Mouse (Mus musculus): Measurements from ENCODE around the gene Plet1. TPM values are rescaled to one million over a fixed set of nuclear protein-coding genes. Genes with fewer than 3 reads are reported as not detected.

Gene Plet1
- polyA plus RNA-seq, 1 experiment from 2014 or later: 0.16 TPM

- peaks cover 17% of the 10 kb centered on the region for H3K27me3 ChIP-seq
- ATAC-seq (ENCODE audit: insufficient number of reproducible peaks, insufficient read depth, low FRiP score, low TSS enrichment, low read depth): no peak
- no peak overlapping the region for H3K4me3 ChIP-seq (replicated peaks)
- H3K27ac ChIP-seq: no peak overlapping the region
- no peak overlapping the region for H3K9ac ChIP-seq (replicated peaks)
- H3K9me3 ChIP-seq: no peaks in the 10 kb centered on the region
- H3K4me1 ChIP-seq (replicated peaks): peaks cover 12% of the 10 kb centered on the region; the same call in 1 of the 2 replicates
- 84% methylated on average over 7 of the region's 7 CpGs for WGBS
- no peaks in the 10 kb centered on the region for H3K36me3 ChIP-seq
- H3K4me2 ChIP-seq: no peak overlapping the region
Measured at GRCm38 (mm10) chr9:50475318-50475717, 19.0 kb upstream of the Plet1 start.

GRCm38 (mm10) chr9:50475745-50476144 is 18.6 kb upstream of the Plet1 start:
- H3K9me3 ChIP-seq: no peaks in the 10 kb centered on the region
- peaks cover 12% of the 10 kb centered on the region; the same call in 1 of the 2 replicates for H3K4me1 ChIP-seq (replicated peaks)
- H3K9ac ChIP-seq (replicated peaks): no peak overlapping the region
- H3K27ac ChIP-seq: no peak overlapping the region
- 77% methylated on average over 8 of the region's 8 CpGs for WGBS
- H3K4me2 ChIP-seq: no peak overlapping the region
- ATAC-seq (ENCODE audit: insufficient number of reproducible peaks, insufficient read depth, low FRiP score, low TSS enrichment, low read depth): no peak
- no peaks in the 10 kb centered on the region for H3K36me3 ChIP-seq
- H3K4me3 ChIP-seq (replicated peaks): no peak overlapping the region
- peaks cover 19% of the 10 kb centered on the region for H3K27me3 ChIP-seq

GRCm38 (mm10) chr9:50476651-50477050 is 17.7 kb upstream of the Plet1 start:
- Histone ChIP-seq H3K27ac (no peak overlapping the region), H3K36me3 (no peaks in the 10 kb centered on the region), H3K4me2 (no peak overlapping the region), H3K4me3 (replicated peaks) (no peak overlapping the region), H3K9me3 (no peaks in the 10 kb centered on the region), H3K9ac (replicated peaks) (no peak overlapping the region), H3K27me3 (peaks cover 19% of the 10 kb centered on the region), H3K4me1 (replicated peaks) (0 out of 2 replicates have a peak, but pooled peaks cover 5% of the 10 kb centered on the region)
- ATAC-seq (ENCODE audit: insufficient number of reproducible peaks, insufficient read depth, low FRiP score, low TSS enrichment, low read depth): no peak
- WGBS: 70% methylated on average over 7 of the region's 7 CpGs

GRCm38 (mm10) chr9:50477270-50477669 is 17.1 kb upstream of the Plet1 start:
- no peak overlapping the region for H3K4me3 ChIP-seq (replicated peaks)

GRCm38 (mm10) chr9:50478826-50479225 is 15.5 kb upstream of the Plet1 start:
- 0 out of 2 replicates have a peak, but pooled peaks cover 5% of the 10 kb centered on the region for H3K4me1 ChIP-seq (replicated peaks)
- no peak overlapping the region for H3K27ac ChIP-seq
- WGBS: 20% methylated on average over 5 of the region's 5 CpGs

More at GRCm38 (mm10) chr9:50477270-50477669, 17.1 kb upstream of the Plet1 start:
- Histone ChIP-seq H3K27me3 (peaks cover 19% of the 10 kb centered on the region), H3K4me2 (no peak overlapping the region), H3K27ac (no peak overlapping the region), H3K9me3 (no peaks in the 10 kb centered on the region), H3K9ac (replicated peaks) (no peak overlapping the region), H3K4me1 (replicated peaks) (0 out of 2 replicates have a peak, but pooled peaks cover 5% of the 10 kb centered on the region), H3K36me3 (no peaks in the 10 kb centered on the region)
- ATAC-seq (ENCODE audit: insufficient number of reproducible peaks, insufficient read depth, low FRiP score, low TSS enrichment, low read depth): no peak
- WGBS: 81% methylated on average over 9 of the region's 9 CpGs

GRCm38 (mm10) chr9:50479476-50479875 is 14.8 kb upstream of the Plet1 start:
- no peak overlapping the region for H3K9ac ChIP-seq (replicated peaks)
- 30% methylated on average over 8 of the region's 8 CpGs for WGBS
- H3K4me3 ChIP-seq (replicated peaks): no peak overlapping the region
- 0 out of 2 replicates have a peak, but pooled peaks cover 5% of the 10 kb centered on the region for H3K4me1 ChIP-seq (replicated peaks)
- peaks cover 19% of the 10 kb centered on the region for H3K27me3 ChIP-seq
- no peak overlapping the region for H3K4me2 ChIP-seq
- H3K27ac ChIP-seq: no peak overlapping the region
- no peaks in the 10 kb centered on the region for H3K9me3 ChIP-seq
- ATAC-seq (ENCODE audit: insufficient number of reproducible peaks, insufficient read depth, low FRiP score, low TSS enrichment, low read depth): no peak
- H3K36me3 ChIP-seq: no peaks in the 10 kb centered on the region

More at GRCm38 (mm10) chr9:50478826-50479225, 15.5 kb upstream of the Plet1 start:
- no peak overlapping the region for H3K4me2 ChIP-seq
- H3K9ac ChIP-seq (replicated peaks): no peak overlapping the region
- no peaks in the 10 kb centered on the region for H3K9me3 ChIP-seq
- peaks cover 19% of the 10 kb centered on the region for H3K27me3 ChIP-seq
- H3K36me3 ChIP-seq: no peaks in the 10 kb centered on the region
- H3K4me3 ChIP-seq (replicated peaks): no peak overlapping the region
- no peak for ATAC-seq (ENCODE audit: insufficient number of reproducible peaks, insufficient read depth, low FRiP score, low TSS enrichment, low read depth)

- no peak overlapping the region for H3K27ac ChIP-seq
- no peak for ATAC-seq (ENCODE audit: insufficient number of reproducible peaks, insufficient read depth, low FRiP score, low TSS enrichment, low read depth)
- H3K36me3 ChIP-seq: no peaks in the 10 kb centered on the region
- peaks cover 19% of the 10 kb centered on the region for H3K27me3 ChIP-seq
- H3K4me3 ChIP-seq (replicated peaks): no peak overlapping the region
- H3K9ac ChIP-seq (replicated peaks): no peak overlapping the region
- no peak overlapping the region for H3K4me2 ChIP-seq
- whole genome bisulfite sequencing: 87% methylated on average over 8 of the region's 8 CpGs
- no peaks in the 10 kb centered on the region for H3K9me3 ChIP-seq
- H3K4me1 ChIP-seq (replicated peaks): peaks cover 15% of the 10 kb centered on the region; the same call in 1 of the 2 replicates
Measured at GRCm38 (mm10) chr9:50482743-50483142, 11.6 kb upstream of the Plet1 start.

GRCm38 (mm10) chr9:50485521-50485920 is 8.8 kb upstream of the Plet1 start:
- H3K4me3 ChIP-seq (replicated peaks): peak overlapping the region; percentile 11; the same call in 1 of the 2 replicates
- peaks cover 2% of the 10 kb centered on the region; the same call in 1 of the 2 replicates for H3K27me3 ChIP-seq
- WGBS: 9% methylated on average over 10 of the region's 10 CpGs
- H3K4me2 ChIP-seq: peak overlapping the region; percentile 48
- no peaks in the 10 kb centered on the region for H3K36me3 ChIP-seq
- H3K9me3 ChIP-seq: no peaks in the 10 kb centered on the region
- H3K4me1 ChIP-seq (replicated peaks): peaks cover 9% of the 10 kb centered on the region; the same call in 1 of the 2 replicates
- no peak for ATAC-seq (ENCODE audit: insufficient number of reproducible peaks, insufficient read depth, low FRiP score, low TSS enrichment, low read depth)
- no peak overlapping the region for H3K27ac ChIP-seq
- H3K9ac ChIP-seq (replicated peaks): no peak overlapping the region

- Histone ChIP-seq H3K27me3 (no peaks in the 10 kb centered on the region), H3K27ac (no peak overlapping the region)
- ATAC-seq (ENCODE audit: insufficient number of reproducible peaks, insufficient read depth, low FRiP score, low TSS enrichment, low read depth): no peak
Measured at GRCm38 (mm10) chr9:50490836-50491235, 3.5 kb upstream of the Plet1 start.

GRCm38 (mm10) chr9:50491531-50492045 is 2.7 kb upstream of the Plet1 start:
- Histone ChIP-seq H3K9me3 (no peaks in the 10 kb centered on the region), H3K36me3 (no peaks in the 10 kb centered on the region), H3K27me3 (no peaks in the 10 kb centered on the region; the same call in 1 of the 2 replicates), H3K27ac (no peak overlapping the region), H3K4me2 (no peak overlapping the region), H3K4me3 (replicated peaks) (no peak overlapping the region), H3K9ac (replicated peaks) (no peak overlapping the region), H3K4me1 (replicated peaks) (peaks cover 6% of the 10 kb centered on the region; the same call in 1 of the 2 replicates)
- 78% methylated on average over 2 of the region's 2 CpGs for WGBS
- no peak for ATAC-seq (ENCODE audit: insufficient number of reproducible peaks, insufficient read depth, low FRiP score, low TSS enrichment, low read depth)

More at GRCm38 (mm10) chr9:50490836-50491235, 3.5 kb upstream of the Plet1 start:
- no peak overlapping the region for H3K4me2 ChIP-seq
- no peaks in the 10 kb centered on the region for H3K9me3 ChIP-seq
- H3K4me3 ChIP-seq (replicated peaks): no peak overlapping the region
- H3K4me1 ChIP-seq (replicated peaks): peaks cover 3% of the 10 kb centered on the region; the same call in 1 of the 2 replicates
- no peaks in the 10 kb centered on the region for H3K36me3 ChIP-seq
- no peak overlapping the region for H3K9ac ChIP-seq (replicated peaks)

GRCm38 (mm10) chr9:50493777-50494176 is 548 bp upstream of the Plet1 start:
- Histone ChIP-seq H3K27me3 (no peaks in the 10 kb centered on the region; the same call in 1 of the 2 replicates), H3K9ac (replicated peaks) (no peak overlapping the region), H3K4me2 (no peak overlapping the region), H3K9me3 (no peaks in the 10 kb centered on the region), H3K4me1 (replicated peaks) (peaks cover 13% of the 10 kb centered on the region; the same call in 1 of the 2 replicates), H3K36me3 (no peaks in the 10 kb centered on the region), H3K4me3 (replicated peaks) (no peak overlapping the region), H3K27ac (no peak overlapping the region)
- no peak for ATAC-seq (ENCODE audit: insufficient number of reproducible peaks, insufficient read depth, low FRiP score, low TSS enrichment, low read depth)
- 78% methylated on average over 2 of the region's 2 CpGs for WGBS
